8 mouse cellular contexts compared by ENCODE assay signal in genomic region chr10:69781491-69781890, GRCm38 (mm10).
A peak's percentile ranks its signal among the peaks of the same experiment; 100 is the strongest.
DNase-seq lines count a peak whose midpoint lies in the region; ATAC-seq and TF ChIP-seq lines count a peak whose summit lies in the region.

No protein-coding gene starts in this region.

- H3K27me3 ChIP-seq in cerebellum, adult 2 months (ENCODE audit: control insufficient read depth, insufficient read depth, low read length): no peaks in the 10 kb centered on the region
- H3K27me3 ChIP-seq in hindbrain, embryonic 12.5 days: no peaks in the 10 kb centered on the region
- H3K27me3 ChIP-seq in midbrain, embryonic 13.5 days: no peaks in the 10 kb centered on the region

- WGBS in cerebellum, adult 2 months: 14% methylated on average over 8 of the region's 8 CpGs
- 20% methylated on average over 8 of the region's 8 CpGs for WGBS in hindbrain, embryonic 12.5 days
- WGBS in midbrain, embryonic 13.5 days: 20% methylated on average over 8 of the region's 8 CpGs

- intact Hi-C loops in left cerebral cortex, postnatal 4 days (cut with DNase I): no loop called here

- no peak overlapping the region for H3K9ac ChIP-seq in hindbrain, embryonic 12.5 days
- no peak overlapping the region for H3K9ac ChIP-seq in midbrain, embryonic 13.5 days (replicated peaks)

- no peaks in the 10 kb centered on the region for H3K9me3 ChIP-seq in hindbrain, embryonic 12.5 days (replicated peaks)
- no peaks in the 10 kb centered on the region for H3K9me3 ChIP-seq in midbrain, embryonic 13.5 days

- H3K4me1 ChIP-seq in cerebellum, adult 2 months (ENCODE audit: control insufficient read depth, insufficient read depth, low read length): peaks cover 19% of the 10 kb centered on the region
- peaks cover 19% of the 10 kb centered on the region for H3K4me1 ChIP-seq in hindbrain, embryonic 12.5 days
- H3K4me1 ChIP-seq in midbrain, embryonic 13.5 days (replicated peaks): peaks cover 18% of the 10 kb centered on the region

- peak; percentile 30; the same call in 1 of the 2 replicates for ATAC-seq in hindbrain, embryonic 12.5 days (ENCODE audit: low FRiP score)
- ATAC-seq in midbrain, embryonic 13.5 days: peak; percentile 70

- H3K4me3 ChIP-seq in cerebellum, adult 2 months (replicated peaks; ENCODE audit: insufficient read depth, low read depth, low read length): no peak overlapping the region
- H3K4me3 ChIP-seq in hindbrain, embryonic 12.5 days: no peak overlapping the region
- no peak overlapping the region for H3K4me3 ChIP-seq in midbrain, embryonic 13.5 days (replicated peaks)

- no peak for TF ChIP-seq POLR2A in cerebellum, adult 2 months (IDR thresholded peaks at IDR 0.05; ENCODE audit: borderline replicate concordance, insufficient read depth, low read length)

- peak; percentile 42 for DNase-seq in ovary, adult 18-20 months (ENCODE audit: low spot score)
- no peak for DNase-seq in ovary, postnatal 10 days (ENCODE audit: low spot score)
- peak; percentile 75 to 78 for DNase-seq in cerebellum, adult 2 months
- peak; percentile 35 for DNase-seq in forelimb bud, embryonic 11.5 days (ENCODE audit: low read depth, low spot score)
- DNase-seq in left cerebral cortex, postnatal 4 days: peak; percentile 44
- no peak for DNase-seq in spleen, postnatal 4 days (ENCODE audit: low spot score in 2 of 2)

- peak; percentile 76 for TF ChIP-seq CTCF in cerebellum, adult 2 months (IDR thresholded peaks at IDR 0.05; ENCODE audit: borderline replicate concordance, insufficient read depth, low read depth, low read length)

- H3K4me2 ChIP-seq in hindbrain, embryonic 12.5 days (replicated peaks): 0 out of 2 replicates have a peak overlapping the region, but pooled peaks have one; percentile 8
- no peak overlapping the region for H3K4me2 ChIP-seq in midbrain, embryonic 13.5 days (replicated peaks)

- H3K36me3 ChIP-seq in hindbrain, embryonic 12.5 days: no peaks in the 10 kb centered on the region
- no peaks in the 10 kb centered on the region for H3K36me3 ChIP-seq in midbrain, embryonic 13.5 days

- no peak overlapping the region for H3K27ac ChIP-seq in cerebellum, adult 2 months (ENCODE audit: insufficient read depth, low read length)
- H3K27ac ChIP-seq in hindbrain, embryonic 12.5 days: no peak overlapping the region
- no peak overlapping the region for H3K27ac ChIP-seq in midbrain, embryonic 13.5 days

Comparison
In these comparisons a context has a peak if more than half of its experiments do, and no peak if none do; other contexts are left out.
1. DNase-seq: peak in ovary, adult 18-20 months (single experiment), cerebellum, adult 2 months (2 of 2), forelimb bud, embryonic 11.5 days (single experiment) and left cerebral cortex, postnatal 4 days (single experiment); none in ovary, postnatal 10 days (single experiment) and spleen, postnatal 4 days (0 of 2).